ENCODE assay signal across 24 mouse cellular contexts in genomic region chr5:75579646-75580268, GRCm38 (mm10). TPM values are rescaled to one million over a fixed set of nuclear protein-coding genes. Genes with fewer than 3 reads are reported as not detected.
DNase-seq lines count a peak whose midpoint lies in the region; ATAC-seq and TF ChIP-seq lines count a peak whose summit lies in the region.
"Had no signal": no experiment of that assay in that cellular context is flagged by ENCODE, and none has a peak within 500 bp of the region (broad histone marks: within the 10 kb centered on the region; RNA-seq: fewer than 3 reads in every experiment).

No protein-coding gene starts in this region.

- TF ChIP-seq CTCF in G1E (IDR thresholded peaks at IDR 0.05; ENCODE audit: low read depth, low read length) = no peak
- no peak for TF ChIP-seq CTCF in liver, postnatal 0 days (IDR thresholded peaks at IDR 0.05; ENCODE audit: low read depth)

- peaks cover 58% of the 10 kb centered on the region for H3K36me3 ChIP-seq in G1E (replicated peaks)
- H3K36me3 ChIP-seq in liver, postnatal 0 days (replicated peaks; ENCODE audit: insufficient read depth, low read length) = no peaks in the 10 kb centered on the region
- H3K36me3 ChIP-seq: limb, embryonic 12.5 days; lung, embryonic 15.5 days had no signal

- peak; percentile 18 for DNase-seq in cerebellum, adult 9-10 months
- DNase-seq in cerebellum, postnatal 4 days (ENCODE audit: low spot score in 2 of 2) = no peak
- peak; percentile 76 for DNase-seq in G1E (ENCODE audit: low spot score)
- DNase-seq in liver = peak; percentile 51
- no peak for DNase-seq in liver, postnatal 0 days
- DNase-seq in adrenal gland, postnatal 14 days = no peak
- no peak for DNase-seq in adrenal gland, adult 18-20 months (ENCODE audit: low spot score in 2 of 2)
- DNase-seq: adrenal gland, postnatal 36 days; gastrocnemius, adult 2 months; heart, postnatal 10 days; kidney, adult 8-10 months; kidney, postnatal 14 days; midbrain, embryonic 14.5 days; right cerebral cortex, postnatal 14 days; spleen, adult 18-20 months; thymus, postnatal 14 days had no signal

- peak overlapping the region; percentile 67 for H3K4me3 ChIP-seq in G1E (ENCODE audit: low read depth, low read length)
- H3K4me3 ChIP-seq in liver, postnatal 0 days (ENCODE audit: low read depth, low read length) = no peak overlapping the region
- H3K4me3 ChIP-seq: gastrocnemius, adult 2 months; left cerebral cortex, adult 2 months; limb, embryonic 12.5 days; lung, embryonic 15.5 days had no signal

- H3K9me3 ChIP-seq in G1E (replicated peaks) = no peaks in the 10 kb centered on the region
- no peaks in the 10 kb centered on the region for H3K9me3 ChIP-seq in liver, postnatal 0 days (ENCODE audit: low read length)
- H3K9me3 ChIP-seq: limb, embryonic 12.5 days; lung, embryonic 15.5 days had no signal

- no peaks in the 10 kb centered on the region for H3K27me3 ChIP-seq in G1E (ENCODE audit: insufficient read depth, low read length)
- peaks cover 19% of the 10 kb centered on the region for H3K27me3 ChIP-seq in liver, postnatal 0 days (ENCODE audit: insufficient read depth, low read length)

- no peak overlapping the region for H3K9ac ChIP-seq in liver, postnatal 0 days (replicated peaks)
- H3K9ac ChIP-seq: limb, embryonic 12.5 days; lung, embryonic 15.5 days had no signal

- H3K4me2 ChIP-seq in liver, postnatal 0 days (ENCODE audit: low read depth, low read length) = peak overlapping the region; percentile 98
- H3K4me2 ChIP-seq: heart, embryonic 11.5 days; limb, embryonic 12.5 days; lung, embryonic 15.5 days had no signal

- WGBS in liver, postnatal 0 days (ENCODE audit: insufficient replicate concordance) = 38% methylated on average over 11 of the region's 11 CpGs

- TF ChIP-seq EP300 in liver, postnatal 0 days (IDR thresholded peaks at IDR 0.05; ENCODE audit: low read depth) = peak; percentile 46; the same call in 1 of the 2 replicates

- H3K27ac ChIP-seq in liver, postnatal 0 days (ENCODE audit: low read depth) = no peak overlapping the region; the same call in 1 of the 2 replicates
- H3K27ac ChIP-seq: gastrocnemius, adult 2 months; left cerebral cortex, adult 2 months; limb, embryonic 12.5 days; lung, embryonic 15.5 days; macrophage had no signal

- H3K4me1 ChIP-seq in G1E (ENCODE audit: insufficient read depth, low read depth, low read length) = peaks cover 74% of the 10 kb centered on the region
- peaks cover 36% of the 10 kb centered on the region for H3K4me1 ChIP-seq in liver, postnatal 0 days (ENCODE audit: insufficient read depth)

- peak; percentile 54 for ATAC-seq in G1E (ENCODE audit: extremely low read depth, insufficient number of reproducible peaks, low FRiP score, poor library complexity, severe bottlenecking)
- ATAC-seq in liver, postnatal 0 days = peak; percentile 19
- no peak for ATAC-seq in erythroblast, adult 5-6 weeks (replicated peaks; ENCODE audit: low FRiP score, poor library complexity, severe bottlenecking)
- ATAC-seq: activated CD4-positive, CD25-positive, alpha-beta regulatory T cell, adult 4 months had no signal

RNA-seq across cellular contexts. Expression of gene Kit, which starts 5.0 kb away (rescaled TPM):
- 1,075 and 1,098 TPM in 2 replicates for total RNA-seq in G1E (2014; fragmentation: Nextera tagmentation)
- total RNA-seq in G1E (2017) = 485 and 576 TPM in 2 replicates
- polyA plus RNA-seq in G1E (2012) = 84.7 and 109 TPM in 2 replicates
- 6.5 and 6.8 TPM in 2 replicates for polyA plus RNA-seq in liver, postnatal 0 days (2015; fragmentation: Nextera tagmentation; extraction: Ambion mirVana)
- 6.0 and 7.2 TPM in 2 replicates for total RNA-seq in adrenal gland, postnatal 14 days (2021)
- total RNA-seq in adrenal gland, adult 18-20 months (2021) = 1 to 10 TPM; 2.7 to 3.8 TPM
- 33.9 and 39.4 TPM in 2 replicates for total RNA-seq in erythroblast, adult 5-6 weeks (2015; ENCODE audit: low replicate concordance)
- total RNA-seq in erythroblast, adult 5-6 weeks (2017; ENCODE audit: low replicate concordance) = 12.2 and 19.9 TPM in 2 replicates
- polyA plus RNA-seq: C2C12 had no signal

Comparison
In these comparisons a context has a peak if more than half of its experiments do, and no peak if none do; other contexts are left out.
1. DNase-seq: peak in cerebellum, adult 9-10 months (single experiment), G1E (single experiment) and liver (single experiment); none in cerebellum, postnatal 4 days (0 of 2), liver, postnatal 0 days (single experiment), adrenal gland, postnatal 14 days (single experiment) and adrenal gland, adult 18-20 months (0 of 2).
2. RNA of gene Kit, which starts 5.0 kb away (total RNA-seq): 485 to 1,098 TPM in G1E; 12.2 to 39.4 TPM in erythroblast, adult 5-6 weeks, 6.0 to 7.2 TPM in adrenal gland, postnatal 14 days and 2.7 to 3.8 TPM in adrenal gland, adult 18-20 months; every median in the first group is over 10 times any median in the second.